Mouse (Mus musculus): Measurements from ENCODE around the gene Lrrc42.

GRCm38 (mm10) chr4:107253125-107254091 is at the start of gene Lrrc42, which contains the start of gene Hspb11:
- no peak for TF ChIP-seq GATA1 (IDR thresholded peaks at IDR 0.05; ENCODE audit: low read length)
- no peak for TF ChIP-seq TAL1 (IDR thresholded peaks at IDR 0.05; ENCODE audit: low read length)

Data from erythroblast, embryonic 14.5 days (primary cell).